Mouse (Mus musculus) lung, adult 2 months (tissue): Measurements from ENCODE around the gene Fastkd5. TPM values are rescaled to one million over a fixed set of nuclear protein-coding genes. Genes with fewer than 3 reads are reported as not detected.
A peak's percentile ranks its signal among the peaks of the same experiment; 100 is the strongest.

Experiments used
- DNase-seq: peaks from one replicate; pipeline ENCODE4 v3.0.0; 2022
- H3K4me1 ChIP-seq: fragments of 200-500 bp; 2 replicates; pipeline ENCODE4 v1.6.1; 2011; ENCODE audit warnings: low read length; ENCODE audit not compliant: control insufficient read depth, insufficient read depth
- H3K4me3 ChIP-seq: fragments of 200-500 bp; replicated peaks from 2 replicates; pipeline ENCODE3; 2011; ENCODE audit warnings: low read depth, mild to moderate bottlenecking, control low read depth, low read length; ENCODE audit errors: extremely low read depth
- CTCF ChIP-seq: fragments of 200-500 bp; IDR thresholded peaks from 2 replicates; pipeline ENCODE4 v1.5.1; 2011; ENCODE audit warnings: mild to moderate bottlenecking, low read length, control low read depth; ENCODE audit not compliant: insufficient read depth
- POLR2A ChIP-seq: fragments of 200-500 bp; IDR thresholded peaks from 2 replicates; pipeline ENCODE4 v1.6.1; 2011; ENCODE audit warnings: low read depth, mild to moderate bottlenecking, control low read depth, low read length, borderline replicate concordance; ENCODE audit errors: extremely low read depth
- WGBS: fragments of 180-500 bp; shearing (Covaris S2); methylation state at CpG from one replicate; pipeline ENCODE4 v1.1.7; 2018; 5-methylcytosine and 5-hydroxymethylcytosine counted together
- polyA plus RNA-seq: library from polyadenylated mRNA; depleted of rRNA; stranded (reverse); fragments of >200 nt; gene quantifications from 2 replicates; pipeline ENCODE4 v1.2.3, GENCODE M21; 2012

Fastkd5 gene
- polyA plus RNA-seq, 1 experiment: 2.1 TPM

GRCm38 (mm10) chr2:130598399-130598798 lies 31.4 kb downstream of the Fastkd5 start:
- 72% methylated on average over 3 of the region's 3 CpGs for WGBS
- H3K4me3 ChIP-seq: no peak overlapping the region
- DNase-seq: no peak

DNA sequence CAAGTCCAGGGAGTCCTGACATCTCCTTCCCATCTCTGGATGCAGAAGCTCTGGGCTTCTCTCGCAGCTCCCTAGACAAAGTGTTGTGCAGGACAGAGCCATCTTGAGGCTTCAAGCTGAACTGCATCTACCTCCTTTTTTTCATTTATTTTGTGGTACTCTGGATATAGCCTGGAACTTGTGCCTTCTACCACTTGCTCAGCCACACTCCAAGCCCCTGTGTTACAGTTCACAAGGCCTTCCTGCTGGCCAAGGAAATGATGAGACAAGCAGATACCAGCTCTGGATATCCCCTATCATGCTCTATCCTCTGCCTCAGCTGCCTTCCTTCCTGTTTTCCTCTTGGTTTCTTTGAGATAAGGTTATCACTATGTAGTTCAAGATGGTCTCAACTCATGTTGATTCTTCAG lies 32.2 kb downstream of the Fastkd5 start:
- 18% methylated on average over 1 of the region's 1 CpGs for WGBS
- Histone ChIP-seq H3K4me1 (no peaks in the 10 kb centered on the region), H3K4me3 (no peak overlapping the region)
- DNase-seq: no peak
- TF ChIP-seq POLR2A: no peak
- TF ChIP-seq CTCF: peak; percentile 37; the same call in 1 of the 2 replicates

More at GRCm38 (mm10) chr2:130598399-130598798, 31.4 kb downstream of the Fastkd5 start:
- no peaks in the 10 kb centered on the region for H3K4me1 ChIP-seq
- TF ChIP-seq POLR2A (no peak), CTCF (no peak)

- Histone ChIP-seq H3K4me3 (no peak overlapping the region), H3K4me1 (no peaks in the 10 kb centered on the region)
- TF ChIP-seq POLR2A (no peak), CTCF (no peak)
- no peak for DNase-seq
- WGBS: 88% methylated on average over 1 of the region's 1 CpGs
These were observed 34.2 kb downstream of the Fastkd5 start for GRCm38 (mm10) chr2:130595596-130595995.

DNA sequence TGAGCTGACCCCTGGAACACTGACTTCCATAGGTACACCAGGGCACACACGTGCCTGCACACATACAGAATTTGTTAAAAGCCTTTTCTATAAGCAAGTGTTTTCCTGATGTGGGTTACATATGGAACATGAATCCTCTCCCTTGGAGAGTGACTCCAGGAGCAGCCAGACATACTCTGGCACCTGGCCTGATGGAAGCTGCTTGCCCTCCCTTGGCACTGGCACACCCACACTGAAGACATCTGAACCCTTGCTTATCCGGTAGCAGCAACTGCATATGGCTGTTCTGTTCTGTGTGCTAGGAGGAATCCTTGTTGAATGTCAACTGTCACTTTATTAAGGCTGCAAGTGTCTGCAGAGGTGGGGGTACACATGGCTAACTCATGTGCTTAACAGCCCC lies 38.8 kb downstream of the Fastkd5 start:
- H3K4me1 ChIP-seq: no peaks in the 10 kb centered on the region
- no peak for TF ChIP-seq POLR2A
- no peak for TF ChIP-seq CTCF
- 88% methylated on average over 2 of the region's 2 CpGs for WGBS
- no peak overlapping the region for H3K4me3 ChIP-seq
- no peak for DNase-seq

DNA sequence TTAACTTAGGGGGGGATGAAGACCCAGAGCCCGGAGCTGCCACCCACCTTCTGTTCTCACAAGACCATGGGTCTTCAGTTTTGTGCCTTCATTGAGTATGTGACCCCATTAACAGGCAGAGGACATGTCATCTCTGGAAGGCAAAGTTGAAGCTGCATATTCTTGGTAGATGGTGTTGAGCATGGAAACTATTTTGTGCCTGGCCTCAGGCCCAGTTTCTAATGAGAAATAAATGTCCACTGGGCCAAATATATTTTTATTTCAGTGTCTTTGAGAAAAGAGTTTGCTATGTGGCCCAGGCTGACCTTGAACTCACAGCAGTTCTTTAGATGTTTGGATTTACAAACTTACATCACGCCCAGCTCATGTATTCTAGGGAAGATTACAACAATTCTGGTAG lies 40.1 kb downstream of the Fastkd5 start:
- Histone ChIP-seq H3K4me1 (no peaks in the 10 kb centered on the region), H3K4me3 (no peak overlapping the region)
- TF ChIP-seq CTCF (no peak), POLR2A (no peak)
- WGBS: 79% methylated on average over 2 of the region's 2 CpGs
- DNase-seq: no peak

GRCm38 (mm10) chr2:130589157-130589556 lies 40.7 kb downstream of the Fastkd5 start:
- Histone ChIP-seq H3K4me1 (no peaks in the 10 kb centered on the region), H3K4me3 (no peak overlapping the region)
- 60% methylated on average over 4 of the region's 4 CpGs for WGBS
- DNase-seq: no peak
- TF ChIP-seq POLR2A (no peak), CTCF (no peak)

DNA sequence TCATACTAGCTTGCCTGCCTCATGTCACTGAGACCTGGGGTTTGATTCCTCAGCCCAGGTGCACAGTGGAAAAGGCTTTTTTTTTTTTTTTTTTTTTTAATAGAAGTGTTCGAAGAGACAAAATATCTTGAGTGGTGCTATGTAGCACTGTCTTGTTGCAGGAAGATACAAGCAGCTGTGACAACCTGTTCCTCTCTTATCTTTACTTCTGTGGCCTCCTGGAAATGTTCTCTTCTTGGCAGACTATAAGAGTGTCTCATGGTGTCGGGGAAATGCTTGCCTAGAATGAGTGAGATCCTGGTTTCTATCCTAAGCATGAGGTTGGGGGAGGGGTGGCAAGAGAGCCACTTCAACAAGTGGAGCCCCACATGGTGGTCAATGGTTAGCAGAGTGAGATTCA lies 41.5 kb downstream of the Fastkd5 start:
- Histone ChIP-seq H3K4me3 (no peak overlapping the region), H3K4me1 (no peaks in the 10 kb centered on the region)
- TF ChIP-seq CTCF (no peak), POLR2A (no peak)
- DNase-seq: no peak
- WGBS: 67% methylated on average over 2 of the region's 2 CpGs

GRCm38 (mm10) chr2:130586016-130586415 lies 43.8 kb downstream of the Fastkd5 start:
- TF ChIP-seq CTCF: no peak
- no peak for TF ChIP-seq POLR2A
- WGBS: 81% methylated on average over 6 of the region's 6 CpGs
- H3K4me1 ChIP-seq: no peaks in the 10 kb centered on the region

GRCm38 (mm10) chr2:130583902-130584560 lies 45.8 kb downstream of the Fastkd5 start:
- H3K4me3 ChIP-seq: no peak overlapping the region
- TF ChIP-seq POLR2A (no peak), CTCF (no peak)
- WGBS: 48% methylated on average over 10 of the region's 10 CpGs
- H3K4me1 ChIP-seq: no peaks in the 10 kb centered on the region
- DNase-seq: peak; percentile 22

More at GRCm38 (mm10) chr2:130586016-130586415, 43.8 kb downstream of the Fastkd5 start:
- DNase-seq: no peak
- H3K4me3 ChIP-seq: no peak overlapping the region

DNA sequence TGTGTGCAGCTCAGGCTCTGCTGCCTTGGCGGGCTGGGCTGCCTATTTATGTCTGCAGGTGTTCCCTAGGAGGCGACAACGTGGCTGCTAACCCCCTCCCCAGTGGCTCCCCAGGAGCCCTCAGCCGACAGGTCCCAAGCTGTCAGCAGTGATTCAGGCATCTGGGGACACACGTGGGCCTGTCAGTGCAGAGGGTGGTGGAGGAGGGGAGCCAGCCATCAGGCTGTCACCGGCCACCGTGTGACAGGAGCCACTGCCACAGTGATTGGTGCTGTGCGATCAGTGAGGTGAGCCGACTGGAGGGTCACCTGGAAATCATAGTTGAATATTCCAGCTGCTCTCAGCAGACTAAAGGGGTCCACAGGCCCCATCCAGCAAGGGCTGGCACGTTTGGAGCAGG lies 47.3 kb downstream of the Fastkd5 start, which contains the start of gene Avp:
TSS of gene Avp (minus strand) at position 3 of the 400 bp plus-strand sequence.
- 53% methylated on average over 10 of the region's 10 CpGs for WGBS
- H3K4me3 ChIP-seq: no peak within 1 kb of the TSS
- no peak for DNase-seq
- no peaks in the 10 kb centered on the region for H3K4me1 ChIP-seq
- TF ChIP-seq CTCF (no peak), POLR2A (no peak)
